Mouse (Mus musculus) neural tube, embryonic 11.5 days (tissue): ENCODE results near the gene Chst2. TPM values are rescaled to one million over a fixed set of nuclear protein-coding genes. Genes with fewer than 3 reads are reported as not detected.

Experiments used
- ATAC-seq: fragments of 200-750 bp; cut with Nextera tagmentation; 2 replicates; pipeline ENCODE4 v1.8.0; 2017; ENCODE audit warnings: moderate number of reproducible peaks, mild to moderate bottlenecking, moderate TSS enrichment, moderate library complexity; ENCODE audit not compliant: insufficient read depth, low FRiP score, low TSS enrichment
- DNase-seq: peaks from one replicate; pipeline ENCODE4 v3.0.0-alpha.2; 2015; ENCODE audit warnings: low spot score
- H3K27ac ChIP-seq: fragments of 300-500 bp; sonication (generic); 2 replicates; pipeline ENCODE4 v1.5.1; 2014; ENCODE audit warnings: low read depth, mild to moderate bottlenecking, low read length
- H3K27me3 ChIP-seq: fragments of 300-500 bp; sonication (generic); 2 replicates; pipeline ENCODE4 v1.6.1; 2014; ENCODE audit warnings: mild to moderate bottlenecking, low read length, mixed read lengths; ENCODE audit not compliant: control insufficient read depth, insufficient read depth
- H3K36me3 ChIP-seq: fragments of 300-500 bp; sonication (generic); 2 replicates; pipeline ENCODE4 v1.6.1; 2014; ENCODE audit warnings: mild to moderate bottlenecking, low read length, moderate library complexity, mixed read lengths; ENCODE audit not compliant: control insufficient read depth, insufficient read depth
- H3K4me1 ChIP-seq: fragments of 300-500 bp; sonication (generic); 2 replicates; pipeline ENCODE4 v1.6.1; 2014; ENCODE audit warnings: low read length, mixed read lengths; ENCODE audit not compliant: control insufficient read depth, insufficient read depth
- H3K4me2 ChIP-seq: fragments of 300-500 bp; sonication (generic); 2 replicates; pipeline ENCODE4 v1.6.1; 2014; ENCODE audit warnings: low read depth, mild to moderate bottlenecking, moderate library complexity
- H3K4me3 ChIP-seq: fragments of 300-500 bp; sonication (generic); 2 replicates; pipeline ENCODE4 v1.5.1; 2014; ENCODE audit warnings: low read depth, low read length
- H3K9ac ChIP-seq: fragments of 300-500 bp; sonication (generic); 2 replicates; pipeline ENCODE4 v1.6.1; 2014; ENCODE audit warnings: mild to moderate bottlenecking, low read length
- H3K9me3 ChIP-seq: fragments of 300-500 bp; sonication (generic); 2 replicates; pipeline ENCODE4 v1.6.1; 2016; ENCODE audit warnings: low read length; ENCODE audit not compliant: control insufficient read depth
- WGBS: fragments of 180-500 bp; shearing (Covaris S2); extraction: QIAGEN DNeasy Blood & Tissue Kit; methylation state at CpG from one replicate; pipeline ENCODE4 v1.1.7; 2014; 5-methylcytosine and 5-hydroxymethylcytosine counted together
- polyA plus RNA-seq: library from polyadenylated mRNA; unstranded; fragments of >200 nt; fragmentation: Nextera tagmentation; extraction: Ambion mirVana; gene quantifications from 2 replicates; pipeline ENCODE4 v1.2.1, GENCODE M21; 2014

Gene Chst2
- polyA plus RNA-seq, 1 experiment from 2014 or later: 8.2 TPM

DNA sequence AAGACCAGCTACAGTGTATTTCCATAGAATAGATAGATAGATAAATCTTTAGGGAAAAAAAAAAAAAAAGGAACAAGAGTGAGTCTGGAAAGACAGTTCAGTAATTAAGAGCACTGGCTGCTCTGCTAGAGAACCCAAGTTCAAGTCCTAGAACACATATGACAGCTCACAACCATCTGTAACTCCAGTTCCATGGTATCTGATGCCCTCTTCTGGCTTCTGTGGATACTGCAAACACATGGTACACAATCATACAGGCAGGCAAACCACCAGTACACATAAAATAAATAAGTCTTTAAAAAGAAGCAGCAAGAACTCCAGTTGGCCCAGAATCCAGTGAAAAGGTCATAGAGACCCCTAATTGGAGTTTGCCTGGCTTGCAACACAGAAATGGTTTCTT is 7.4 kb upstream of the Chst2 start:
- no peak for DNase-seq
- Histone ChIP-seq H3K9ac (no peak overlapping the region), H3K4me2 (no peak overlapping the region)

DNA sequence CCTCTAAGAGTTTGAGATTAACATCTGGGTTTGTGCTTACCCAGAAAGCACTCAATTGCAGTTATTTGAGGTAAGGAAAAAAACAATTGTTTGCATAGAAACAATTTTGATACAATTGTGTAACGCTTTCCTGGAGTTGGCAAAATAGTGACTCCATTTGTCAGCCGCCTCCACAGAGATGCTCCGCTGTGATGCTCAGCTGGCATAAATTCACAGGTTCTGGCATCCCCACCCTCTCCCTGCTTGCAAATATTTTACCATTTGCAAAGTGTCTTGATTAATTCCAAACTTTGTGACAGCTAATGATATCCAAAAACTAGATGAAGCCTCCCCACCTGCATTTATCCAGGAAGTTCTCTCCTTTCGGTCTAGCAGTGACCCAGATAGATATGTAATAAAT is 5.5 kb upstream of the Chst2 start:
- no peak for DNase-seq
- Histone ChIP-seq H3K4me1 (no peaks in the 10 kb centered on the region), H3K9ac (no peak overlapping the region), H3K4me3 (no peak overlapping the region), H3K36me3 (no peaks in the 10 kb centered on the region), H3K9me3 (no peaks in the 10 kb centered on the region), H3K27me3 (no peaks in the 10 kb centered on the region), H3K4me2 (no peak overlapping the region), H3K27ac (no peak overlapping the region)
- WGBS: 73% methylated on average over 4 of the region's 4 CpGs
- no peak for ATAC-seq

More for the DNA sequence above, 7.4 kb upstream of the Chst2 start:
- Histone ChIP-seq H3K27ac (no peak overlapping the region), H3K27me3 (no peaks in the 10 kb centered on the region), H3K4me1 (no peaks in the 10 kb centered on the region), H3K9me3 (no peaks in the 10 kb centered on the region), H3K4me3 (no peak overlapping the region), H3K36me3 (no peaks in the 10 kb centered on the region)
- ATAC-seq: no peak

DNA sequence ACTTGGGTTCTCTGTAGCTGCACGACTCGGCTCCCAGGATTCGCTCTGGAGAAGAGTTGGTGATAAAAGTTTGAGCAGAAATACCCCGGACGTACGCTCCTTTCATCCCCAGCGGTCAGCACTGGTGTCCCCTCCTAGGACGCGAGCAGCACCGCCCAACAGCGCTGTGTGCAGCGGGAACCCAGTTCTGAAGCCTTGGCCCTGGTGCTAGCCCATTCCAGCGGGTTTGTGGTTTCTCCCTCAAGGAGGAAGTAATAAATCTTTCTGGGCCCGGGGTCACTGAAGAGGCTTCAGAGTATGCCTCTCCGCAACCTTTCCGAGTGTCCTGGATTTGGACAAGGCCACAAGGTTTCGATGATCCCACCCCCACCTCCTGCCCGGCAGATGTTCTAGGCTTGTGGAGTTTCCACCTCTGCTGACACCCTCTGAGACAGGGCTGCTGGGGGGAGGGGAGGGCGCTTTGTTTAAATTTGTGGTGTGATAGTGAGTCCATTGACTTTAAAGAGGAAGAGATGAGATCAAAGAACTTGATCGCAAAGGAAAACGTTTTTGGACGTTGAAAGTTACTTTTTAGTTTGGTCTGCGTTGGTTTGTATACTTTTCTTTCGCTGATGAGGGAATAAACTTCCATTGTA is 1.2 kb upstream of the Chst2 start:
- no peaks in the 10 kb centered on the region for H3K27me3 ChIP-seq
- H3K9ac ChIP-seq: peak overlapping the region; percentile 80
- peaks cover 6% of the 10 kb centered on the region; the same call in 1 of the 2 replicates for H3K4me1 ChIP-seq
- DNase-seq (no peak), ATAC-seq (peak; percentile 15; the same call in 1 of the 2 replicates)
- peak overlapping the region; percentile 72 for H3K27ac ChIP-seq
- WGBS: under 1% methylated on average over 24 of the region's 24 CpGs
- 0 out of 2 replicates have a peak, but pooled peaks cover 3% of the 10 kb centered on the region for H3K36me3 ChIP-seq
- H3K4me3 ChIP-seq: peak overlapping the region; percentile 63
- H3K4me2 ChIP-seq: peak overlapping the region; percentile 95
- no peaks in the 10 kb centered on the region for H3K9me3 ChIP-seq

DNA sequence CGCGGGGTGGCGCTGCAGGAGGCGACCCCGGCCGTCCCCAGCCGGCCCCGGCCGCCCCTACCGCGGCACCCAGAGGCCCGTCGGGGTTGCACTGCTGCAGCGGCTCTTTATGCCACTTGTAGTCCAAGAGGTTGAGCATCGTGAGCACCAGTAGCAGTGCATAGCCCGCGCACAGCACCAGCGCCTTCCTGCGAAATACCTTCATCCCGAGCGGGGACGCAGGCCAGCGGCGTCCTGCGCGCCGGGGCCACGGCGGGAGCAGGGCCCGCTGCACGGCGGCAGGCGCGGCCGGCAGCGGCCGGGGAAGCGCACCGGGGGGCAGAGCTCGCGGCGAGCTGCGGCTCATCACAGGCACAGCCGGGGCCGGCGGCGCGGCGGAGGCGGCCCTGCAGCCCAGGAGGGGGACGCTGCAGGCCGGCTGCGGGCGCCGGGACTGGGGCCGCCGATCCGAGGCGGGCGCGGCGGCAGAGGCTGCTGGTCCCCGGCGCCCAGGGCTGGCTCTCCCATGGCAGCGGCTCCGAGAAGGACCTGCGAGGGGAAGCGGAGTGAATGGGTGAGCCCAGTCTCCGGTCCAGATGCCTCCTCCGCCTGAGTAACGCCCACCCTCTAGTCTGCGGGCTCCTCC is 464 bp downstream of the Chst2 start:
- Histone ChIP-seq H3K4me3 (peak overlapping the region; percentile 63), H3K27me3 (no peaks in the 10 kb centered on the region), H3K9me3 (no peaks in the 10 kb centered on the region), H3K4me2 (peak overlapping the region; percentile 95), H3K36me3 (0 out of 2 replicates have a peak, but pooled peaks cover 3% of the 10 kb centered on the region), H3K9ac (peak overlapping the region; percentile 80), H3K27ac (0 out of 2 replicates have a peak overlapping the region, but pooled peaks have one; percentile 56), H3K4me1 (peaks cover 6% of the 10 kb centered on the region; the same call in 1 of the 2 replicates)
- under 1% methylated on average over 49 of the region's 72 CpGs for WGBS
- DNase-seq (peak; percentile 63), ATAC-seq (peak; percentile 38)

DNA sequence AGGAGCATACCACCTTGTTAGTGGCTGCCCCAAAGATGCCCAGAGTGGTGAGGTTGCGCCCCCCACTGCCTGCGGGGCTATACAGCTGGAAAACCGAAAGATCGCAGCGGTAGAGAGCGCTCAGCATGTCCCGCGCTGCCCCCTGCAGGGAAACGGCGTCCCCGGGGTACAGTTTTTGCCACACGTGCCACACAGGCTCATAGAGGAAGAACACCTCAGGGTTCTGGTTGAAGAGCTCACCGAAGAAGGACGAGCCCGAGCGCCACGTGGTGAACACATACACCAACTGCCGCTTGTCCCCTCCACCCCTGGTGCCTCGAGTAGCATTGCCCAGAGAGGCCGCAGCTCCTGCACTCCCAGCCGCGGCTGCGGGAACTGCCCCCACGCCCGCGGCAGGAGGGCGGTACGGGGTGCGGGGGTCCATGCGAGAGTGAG is 994 bp downstream of the Chst2 start:
- 0 out of 2 replicates have a peak, but pooled peaks cover 3% of the 10 kb centered on the region for H3K36me3 ChIP-seq
- peak overlapping the region; percentile 80 for H3K9ac ChIP-seq
- no peaks in the 10 kb centered on the region for H3K27me3 ChIP-seq
- H3K4me3 ChIP-seq: peak overlapping the region; percentile 63
- ATAC-seq (peak; percentile 25), DNase-seq (peak; percentile 67)
- H3K9me3 ChIP-seq: no peaks in the 10 kb centered on the region
- H3K27ac ChIP-seq: no peak overlapping the region
- WGBS: under 1% methylated on average over 29 of the region's 30 CpGs
- peaks cover 6% of the 10 kb centered on the region; the same call in 1 of the 2 replicates for H3K4me1 ChIP-seq
- peak overlapping the region; percentile 95 for H3K4me2 ChIP-seq

DNA sequence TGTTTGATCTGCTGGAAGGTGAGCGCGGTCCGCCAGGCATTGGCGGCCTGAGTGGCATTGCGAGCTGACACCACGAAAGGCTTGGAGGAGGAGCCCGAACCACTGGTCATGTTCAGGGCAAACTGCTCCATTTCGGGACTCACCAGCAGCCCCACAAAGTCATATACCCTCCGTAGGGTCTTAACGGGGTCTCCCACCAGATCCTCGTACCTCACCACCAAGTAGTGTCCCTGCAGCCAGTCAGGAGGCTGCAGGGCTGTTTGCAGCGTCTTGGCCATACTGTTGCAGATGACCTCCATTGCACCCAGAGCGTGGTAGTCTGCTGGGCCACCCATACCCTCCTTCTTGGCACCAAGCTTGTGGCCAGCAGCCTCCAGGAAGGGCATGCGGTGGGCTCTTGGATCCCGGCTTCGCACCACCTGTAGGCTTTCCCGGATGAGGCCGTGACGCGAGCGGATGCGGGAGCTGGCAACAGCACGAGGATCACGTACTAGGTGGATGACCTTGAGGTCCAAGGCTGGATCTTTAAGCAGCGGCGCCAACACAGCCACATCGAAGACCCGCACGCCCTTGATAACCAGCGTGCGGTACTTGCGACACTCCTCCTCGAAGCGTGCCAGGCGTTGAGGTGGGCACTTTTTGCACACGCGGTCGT is 1.6 kb downstream of the Chst2 start:
- 70% methylated on average over 38 of the region's 38 CpGs for WGBS
- Histone ChIP-seq H3K27ac (no peak overlapping the region), H3K27me3 (no peaks in the 10 kb centered on the region), H3K9ac (peak overlapping the region; percentile 80), H3K4me2 (peak overlapping the region; percentile 95), H3K4me1 (peaks cover 6% of the 10 kb centered on the region; the same call in 1 of the 2 replicates), H3K9me3 (no peaks in the 10 kb centered on the region), H3K36me3 (0 out of 2 replicates have a peak, but pooled peaks cover 3% of the 10 kb centered on the region), H3K4me3 (peak overlapping the region; percentile 63)
- ATAC-seq: no peak
- peak; percentile 19 for DNase-seq

DNA sequence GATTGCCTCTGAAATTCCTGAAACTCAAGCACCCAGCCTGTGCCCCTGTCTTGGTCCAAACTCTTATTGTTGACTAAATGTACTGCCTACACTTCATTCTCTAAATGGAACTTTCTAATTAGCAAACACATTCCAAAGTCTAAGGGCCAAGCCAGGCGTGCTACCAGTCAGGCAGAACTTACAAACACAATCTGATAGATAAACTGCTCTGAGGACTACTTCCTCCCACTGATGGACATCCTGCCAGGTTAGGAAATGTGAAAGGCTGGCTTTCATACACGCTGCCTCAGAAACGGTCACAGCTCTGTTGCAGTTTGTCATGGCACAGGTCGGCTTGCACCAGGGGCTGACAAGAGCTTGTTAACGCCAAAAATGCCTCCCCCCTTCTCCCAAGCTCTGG is 4.8 kb downstream of the Chst2 start:
- Histone ChIP-seq H3K27me3 (no peaks in the 10 kb centered on the region), H3K36me3 (0 out of 2 replicates have a peak, but pooled peaks cover 3% of the 10 kb centered on the region), H3K9me3 (no peaks in the 10 kb centered on the region), H3K4me3 (no peak overlapping the region), H3K4me2 (no peak overlapping the region), H3K9ac (no peak overlapping the region), H3K4me1 (peaks cover 6% of the 10 kb centered on the region; the same call in 1 of the 2 replicates), H3K27ac (no peak overlapping the region)
- ATAC-seq: no peak
- WGBS: 61% methylated on average over 5 of the region's 5 CpGs
- no peak for DNase-seq

DNA sequence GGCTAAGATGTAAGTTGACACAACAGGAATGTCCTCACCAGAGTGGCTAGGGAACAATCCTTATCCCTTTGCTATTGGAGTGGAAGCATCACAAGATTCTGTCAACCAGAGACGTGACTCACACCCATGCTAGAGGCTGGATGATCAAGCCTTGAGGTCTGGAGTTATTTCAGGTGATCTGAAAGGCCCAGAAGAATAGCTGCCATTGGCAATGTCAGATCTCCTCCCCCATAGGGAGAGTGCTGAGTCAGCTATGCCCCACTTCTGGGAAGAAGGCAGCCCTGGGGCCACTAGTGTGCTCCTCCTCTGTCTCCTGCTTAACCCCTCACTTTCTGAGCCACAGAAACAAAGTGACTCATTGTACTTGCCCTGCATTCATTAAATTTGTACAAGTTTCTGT is 14.5 kb downstream of the Chst2 start:
- Histone ChIP-seq H3K27me3 (no peaks in the 10 kb centered on the region), H3K9ac (no peak overlapping the region), H3K27ac (no peak overlapping the region), H3K4me1 (no peaks in the 10 kb centered on the region), H3K9me3 (no peaks in the 10 kb centered on the region), H3K4me3 (no peak overlapping the region), H3K36me3 (no peaks in the 10 kb centered on the region), H3K4me2 (no peak overlapping the region)
- DNase-seq (peak; percentile 18), ATAC-seq (no peak)
- WGBS: 46% methylated on average over 1 of the region's 1 CpGs
